Comparison of ENCODE assay signal across 22 mouse cellular contexts in genomic region chr13:118565219-118565833, GRCm38 (mm10).
A peak's percentile ranks its signal among the peaks of the same experiment; 100 is the strongest.
DNase-seq lines count a peak whose midpoint lies in the region; ATAC-seq and TF ChIP-seq lines count a peak whose summit lies in the region.
"Had no signal": no experiment of that assay in that cellular context is flagged by ENCODE, and none has a peak within 500 bp of the region (broad histone marks: within the 10 kb centered on the region; RNA-seq: fewer than 3 reads in every experiment).

No protein-coding gene starts in this region.

- H3K36me3 ChIP-seq in forebrain, postnatal 0 days (ENCODE audit: insufficient read depth), result no peaks in the 10 kb centered on the region
- H3K36me3 ChIP-seq in forebrain, embryonic 11.5 days (ENCODE audit: control insufficient read depth, insufficient read depth, low read length), result no peaks in the 10 kb centered on the region
- H3K36me3 ChIP-seq in lung, embryonic 15.5 days, result no peaks in the 10 kb centered on the region
- no peaks in the 10 kb centered on the region for H3K36me3 ChIP-seq in lung, postnatal 0 days (ENCODE audit: insufficient read depth, low read length)
- H3K36me3 ChIP-seq: embryonic facial prominence, embryonic 12.5 days; embryonic facial prominence, embryonic 15.5 days; forebrain, embryonic 10.5 days; forebrain, embryonic 15.5 days had no signal

- H3K27ac ChIP-seq in forebrain, postnatal 0 days (ENCODE audit: low read depth, low read length), result no peak overlapping the region
- no peak overlapping the region for H3K27ac ChIP-seq in forebrain, embryonic 11.5 days (ENCODE audit: low read depth, low read length)
- H3K27ac ChIP-seq in lung, embryonic 15.5 days, result no peak overlapping the region
- H3K27ac ChIP-seq in lung, postnatal 0 days (ENCODE audit: low read length), result no peak overlapping the region
- H3K27ac ChIP-seq: embryonic facial prominence, embryonic 12.5 days; embryonic facial prominence, embryonic 15.5 days; forebrain, embryonic 10.5 days; forebrain, embryonic 13.5 days; forebrain, embryonic 15.5 days had no signal

- TF ChIP-seq EP300 in lung, postnatal 0 days (IDR thresholded peaks at IDR 0.05), result no peak

- no peaks in the 10 kb centered on the region for H3K4me1 ChIP-seq in forebrain, postnatal 0 days (ENCODE audit: insufficient read depth)
- no peaks in the 10 kb centered on the region for H3K4me1 ChIP-seq in forebrain, embryonic 11.5 days (replicated peaks; ENCODE audit: control insufficient read depth, insufficient read depth, low read length)
- H3K4me1 ChIP-seq in lung, embryonic 15.5 days, result no peaks in the 10 kb centered on the region
- no peaks in the 10 kb centered on the region for H3K4me1 ChIP-seq in lung, postnatal 0 days (ENCODE audit: insufficient read depth, low read depth, low read length)
- H3K4me1 ChIP-seq: embryonic facial prominence, embryonic 12.5 days; embryonic facial prominence, embryonic 15.5 days; forebrain, embryonic 10.5 days; forebrain, embryonic 13.5 days; forebrain, embryonic 15.5 days had no signal

- no peak for TF ChIP-seq CTCF in forebrain, postnatal 0 days (IDR thresholded peaks at IDR 0.05; ENCODE audit: low read depth)
- no peak for TF ChIP-seq CTCF in lung, postnatal 0 days (IDR thresholded peaks at IDR 0.05)

- no peak overlapping the region for H3K4me2 ChIP-seq in forebrain, postnatal 0 days (ENCODE audit: low read depth)
- H3K4me2 ChIP-seq in forebrain, embryonic 11.5 days (ENCODE audit: low read depth, low read length, severe bottlenecking), result no peak overlapping the region
- H3K4me2 ChIP-seq in lung, embryonic 15.5 days, result no peak overlapping the region
- H3K4me2 ChIP-seq in lung, postnatal 0 days (replicated peaks; ENCODE audit: low read depth, low read length), result no peak overlapping the region
- H3K4me2 ChIP-seq: embryonic facial prominence, embryonic 12.5 days; embryonic facial prominence, embryonic 15.5 days; forebrain, embryonic 13.5 days; forebrain, embryonic 15.5 days had no signal

- no peak overlapping the region for H3K9ac ChIP-seq in forebrain, postnatal 0 days
- no peak overlapping the region for H3K9ac ChIP-seq in forebrain, embryonic 11.5 days (ENCODE audit: low read length)
- no peak overlapping the region for H3K9ac ChIP-seq in lung, embryonic 15.5 days
- H3K9ac ChIP-seq in lung, postnatal 0 days (replicated peaks; ENCODE audit: low read depth), result no peak overlapping the region
- H3K9ac ChIP-seq: embryonic facial prominence, embryonic 12.5 days; embryonic facial prominence, embryonic 15.5 days; forebrain, embryonic 13.5 days; forebrain, embryonic 15.5 days had no signal

- H3K4me3 ChIP-seq in forebrain, postnatal 0 days (ENCODE audit: low read depth, low read length), result no peak overlapping the region
- H3K4me3 ChIP-seq in forebrain, embryonic 11.5 days (ENCODE audit: low read depth, low read length), result no peak overlapping the region
- no peak overlapping the region for H3K4me3 ChIP-seq in lung, embryonic 15.5 days
- no peak overlapping the region for H3K4me3 ChIP-seq in lung, postnatal 0 days (ENCODE audit: low read depth, low read length)
- H3K4me3 ChIP-seq: embryonic facial prominence, embryonic 12.5 days; embryonic facial prominence, embryonic 15.5 days; erythroblast, embryonic 14.5 days; forebrain, embryonic 10.5 days; forebrain, embryonic 13.5 days; forebrain, embryonic 15.5 days had no signal

- peak; percentile 3 for DNase-seq in forebrain, postnatal 0 days
- DNase-seq in forebrain, embryonic 11.5 days (ENCODE audit: low spot score), result no peak
- DNase-seq in lung, postnatal 36 days, result no peak
- peak; percentile 4 for DNase-seq in lung, postnatal 0 days (ENCODE audit: low spot score)
- DNase-seq in lung, postnatal 25 days (ENCODE audit: low spot score), result no peak
- DNase-seq: adrenal gland, adult 2 months; adrenal gland, postnatal 10 days; adrenal gland, postnatal 25 days; cerebellum, adult 11 months; cerebellum, adult 18-20 months; cerebellum, adult 8-10 months; cerebellum, adult 9-11 months; cerebellum, postnatal 14 days; cerebellum, postnatal 36 days; embryo, embryonic 11 days had no signal

- ATAC-seq in forebrain, postnatal 0 days, result no peak
- ATAC-seq in forebrain, embryonic 11.5 days (replicated peaks; ENCODE audit: low FRiP score), result no peak
- ATAC-seq in lung, embryonic 15.5 days (ENCODE audit: borderline replicate concordance, extremely low read depth, low FRiP score, low TSS enrichment), result peak; percentile 78; the same call in 1 of the 2 replicates
- ATAC-seq in lung, postnatal 0 days, result no peak
- ATAC-seq: forebrain, embryonic 13.5 days; forebrain, embryonic 15.5 days had no signal

- no peaks in the 10 kb centered on the region for H3K9me3 ChIP-seq in forebrain, postnatal 0 days (ENCODE audit: low read length)
- H3K9me3 ChIP-seq in forebrain, embryonic 11.5 days (ENCODE audit: control insufficient read depth, low read length), result no peaks in the 10 kb centered on the region
- no peaks in the 10 kb centered on the region for H3K9me3 ChIP-seq in lung, embryonic 15.5 days
- no peaks in the 10 kb centered on the region for H3K9me3 ChIP-seq in lung, postnatal 0 days (ENCODE audit: low read length)
- H3K9me3 ChIP-seq: embryonic facial prominence, embryonic 12.5 days; embryonic facial prominence, embryonic 15.5 days; forebrain, embryonic 10.5 days; forebrain, embryonic 13.5 days; forebrain, embryonic 15.5 days had no signal

- H3K27me3 ChIP-seq in forebrain, postnatal 0 days (ENCODE audit: insufficient read depth, low read length), result no peaks in the 10 kb centered on the region
- no peaks in the 10 kb centered on the region for H3K27me3 ChIP-seq in forebrain, embryonic 11.5 days (ENCODE audit: control insufficient read depth, insufficient read depth, low read length)
- no peaks in the 10 kb centered on the region for H3K27me3 ChIP-seq in lung, embryonic 15.5 days
- H3K27me3 ChIP-seq in lung, postnatal 0 days (replicated peaks; ENCODE audit: insufficient read depth, low read length), result no peaks in the 10 kb centered on the region
- H3K27me3 ChIP-seq: embryonic facial prominence, embryonic 12.5 days; embryonic facial prominence, embryonic 15.5 days; forebrain, embryonic 15.5 days had no signal

Comparison
In these comparisons a context has a peak if more than half of its experiments do, and no peak if none do; other contexts are left out.
1. DNase-seq: peak in forebrain, postnatal 0 days (single experiment) and lung, postnatal 0 days (single experiment); none in forebrain, embryonic 11.5 days (single experiment), lung, postnatal 36 days (single experiment) and lung, postnatal 25 days (single experiment).